Mouse (Mus musculus): ENCODE data around the gene Polr1d.

Polr1d gene

GRCm38 (mm10) chr5:147076799-147077165, at the start of gene Polr1d:
Polr1d (plus strand) TSS chr5:147077050.
- DNase-seq (ENCODE audit: extremely low read depth, low read depth), result no peak

GRCm38 (mm10) chr5:147031281-147031680, 45.6 kb upstream of the Polr1d start:
- DNase-seq (ENCODE audit: extremely low read depth, low read depth), result no peak

- DNase-seq (ENCODE audit: extremely low read depth, low read depth), result no peak
Measured at GRCm38 (mm10) chr5:147033155-147033554, 43.7 kb upstream of the Polr1d start.

GRCm38 (mm10) chr5:147034283-147034682, 42.6 kb upstream of the Polr1d start:
- no peak for DNase-seq (ENCODE audit: extremely low read depth, low read depth)

- no peak for DNase-seq (ENCODE audit: extremely low read depth, low read depth)
Measured at GRCm38 (mm10) chr5:147035301-147035700, 41.5 kb upstream of the Polr1d start.

GRCm38 (mm10) chr5:147036028-147036427, 40.8 kb upstream of the Polr1d start:
- no peak for DNase-seq (ENCODE audit: extremely low read depth, low read depth)

- no peak for DNase-seq (ENCODE audit: extremely low read depth, low read depth)
Measured at GRCm38 (mm10) chr5:147036661-147037060, 40.2 kb upstream of the Polr1d start.

GRCm38 (mm10) chr5:147037601-147038000, 39.2 kb upstream of the Polr1d start:
- no peak for DNase-seq (ENCODE audit: extremely low read depth, low read depth)

GRCm38 (mm10) chr5:147039394-147039793, 37.5 kb upstream of the Polr1d start:
- DNase-seq (ENCODE audit: extremely low read depth, low read depth), result no peak

GRCm38 (mm10) chr5:147041965-147042937, 34.6 kb upstream of the Polr1d start:
- DNase-seq (ENCODE audit: extremely low read depth, low read depth), result no peak

- DNase-seq (ENCODE audit: extremely low read depth, low read depth), result no peak
Measured at GRCm38 (mm10) chr5:147043240-147043844, 33.5 kb upstream of the Polr1d start.

- no peak for DNase-seq (ENCODE audit: extremely low read depth, low read depth)
Measured at GRCm38 (mm10) chr5:147045311-147045710, 31.5 kb upstream of the Polr1d start.

- no peak for DNase-seq (ENCODE audit: extremely low read depth, low read depth)
Measured at GRCm38 (mm10) chr5:147045929-147046328, 30.9 kb upstream of the Polr1d start.

- DNase-seq (ENCODE audit: extremely low read depth, low read depth), result no peak
Measured at GRCm38 (mm10) chr5:147049544-147050209, 27.2 kb upstream of the Polr1d start.

- DNase-seq (ENCODE audit: extremely low read depth, low read depth), result no peak
Measured at GRCm38 (mm10) chr5:147050816-147051499, 25.9 kb upstream of the Polr1d start.

GRCm38 (mm10) chr5:147051500-147052308, 25.1 kb upstream of the Polr1d start:
- DNase-seq (ENCODE audit: extremely low read depth, low read depth), result no peak

GRCm38 (mm10) chr5:147052309-147052558, 24.6 kb upstream of the Polr1d start:
- no peak for DNase-seq (ENCODE audit: extremely low read depth, low read depth)

GRCm38 (mm10) chr5:147053071-147053470, 23.8 kb upstream of the Polr1d start:
- no peak for DNase-seq (ENCODE audit: extremely low read depth, low read depth)

GRCm38 (mm10) chr5:147053481-147053880, 23.4 kb upstream of the Polr1d start:
- no peak for DNase-seq (ENCODE audit: extremely low read depth, low read depth)

GRCm38 (mm10) chr5:147054328-147054727, 22.5 kb upstream of the Polr1d start:
- no peak for DNase-seq (ENCODE audit: extremely low read depth, low read depth)

- DNase-seq (ENCODE audit: extremely low read depth, low read depth), result no peak
Measured at GRCm38 (mm10) chr5:147054747-147055270, 22.0 kb upstream of the Polr1d start.
